Mouse (Mus musculus): ENCODE measurements at regions not wholly inside any gene's neighbourhood (a gene's known extent, or its start where the extent isn't known, plus 50 kb on each side); places are given as distances from the start of the nearest gene placed in this dataset.

DNA sequence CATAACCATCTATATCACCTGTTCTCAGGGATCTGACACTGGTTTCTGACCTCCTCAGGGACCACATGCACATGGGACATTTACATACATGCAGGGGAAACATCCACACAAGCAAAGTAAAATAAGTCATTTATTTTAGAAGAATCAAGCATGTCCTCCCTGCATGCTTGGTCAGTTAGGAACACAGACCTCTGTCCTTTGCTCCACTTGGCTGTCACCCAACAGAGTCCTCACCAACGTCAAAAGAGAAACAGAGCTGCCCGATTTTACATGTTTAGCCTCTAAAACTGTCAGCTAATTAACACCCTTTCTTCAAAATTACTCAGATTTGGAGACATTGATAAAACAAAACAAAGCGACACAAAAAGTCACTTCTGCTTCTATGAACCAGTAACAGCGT lies 176.4 kb upstream of the Gm15217 start:
- Histone ChIP-seq H3K9ac (ENCODE audit: insufficient read depth, low read depth, low read length, poor library complexity, severe bottlenecking) (no peak overlapping the region), H3K27ac (ENCODE audit: insufficient read depth, low read depth, low read length, poor library complexity, severe bottlenecking) (no peak overlapping the region), H3K36me3 (ENCODE audit: control insufficient read depth, insufficient read depth, low read length, poor library complexity, severe bottlenecking) (no peaks in the 10 kb centered on the region), H3K4me1 (ENCODE audit: control insufficient read depth in 2 of 2, insufficient read depth in 2 of 2, low read length in 2 of 2, poor library complexity in 1 of 2) (no peaks in the 10 kb centered on the region), H3K9me3 (ENCODE audit: control insufficient read depth, insufficient read depth, low read depth, low read length) (no peaks in the 10 kb centered on the region), H3K4me3 (ENCODE audit: insufficient read depth in 1 of 2, low read depth in 1 of 2, low read length in 2 of 2, poor library complexity in 1 of 2, severe bottlenecking in 1 of 2) (no peak overlapping the region)
- in situ Hi-C loops (cut with MboI; ENCODE audit: low sequenced_read_pairs in 2 of 2, unreplicated experiment in 2 of 2), result no loop called here
- TF ChIP-seq HCFC1 (IDR thresholded peaks at IDR 0.05; ENCODE audit: borderline replicate concordance, insufficient read depth, low read length), result no peak
- TF ChIP-seq ZNF384 (IDR thresholded peaks at IDR 0.05; ENCODE audit: low read depth, low read length), result no peak
- no peak for TF ChIP-seq ZC3H11A (IDR thresholded peaks at IDR 0.05; ENCODE audit: borderline replicate concordance, low read depth, low read length)
- TF ChIP-seq CHD2 (IDR thresholded peaks at IDR 0.05; ENCODE audit: low read depth, low read length), result no peak
- TF ChIP-seq MAFK (IDR thresholded peaks at IDR 0.05; ENCODE audit: insufficient read depth, low read depth, low read length), result no peak
- DNase-seq (ENCODE audit: low read depth, low spot score), result no peak

DNA sequence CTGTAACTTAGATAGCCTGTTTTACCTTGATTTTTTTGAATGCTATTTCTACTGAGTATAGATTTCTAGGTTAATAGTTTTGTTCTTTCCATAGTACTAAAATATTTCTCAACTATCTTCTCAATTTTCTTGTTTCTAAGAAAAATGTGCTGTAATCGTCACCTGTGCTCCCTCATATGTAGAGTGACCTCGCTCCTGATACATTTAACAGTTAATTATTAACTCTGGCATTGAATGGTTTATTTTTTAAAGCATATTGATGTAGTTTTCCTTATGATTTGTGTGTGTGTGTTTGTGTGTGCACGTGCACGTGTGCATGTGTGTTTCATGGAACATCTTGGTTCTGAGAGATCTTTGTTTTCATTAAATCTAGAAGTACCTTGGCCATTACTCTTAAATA lies 158.7 kb upstream of the Gm15217 start:
- DNase-seq (ENCODE audit: low read depth, low spot score), result no peak
- no peaks in the 10 kb centered on the region for H3K9me3 ChIP-seq (ENCODE audit: control insufficient read depth, insufficient read depth, low read depth, low read length)
- in situ Hi-C loops (cut with MboI; ENCODE audit: low sequenced_read_pairs in 2 of 2, unreplicated experiment in 2 of 2), result no loop called here
- no peak overlapping the region for H3K9ac ChIP-seq (ENCODE audit: insufficient read depth, low read depth, low read length, poor library complexity, severe bottlenecking)
- H3K36me3 ChIP-seq (ENCODE audit: control insufficient read depth, insufficient read depth, low read length, poor library complexity, severe bottlenecking), result no peaks in the 10 kb centered on the region
- peaks cover 0 to 3% of the 10 kb centered on the region in 2 experiments; a peak in 1 of 4 replicates for H3K4me1 ChIP-seq (ENCODE audit: control insufficient read depth in 2 of 2, insufficient read depth in 2 of 2, low read length in 2 of 2, poor library complexity in 1 of 2)
- TF ChIP-seq HCFC1 (IDR thresholded peaks at IDR 0.05; ENCODE audit: borderline replicate concordance, insufficient read depth, low read length) (no peak), ZC3H11A (IDR thresholded peaks at IDR 0.05; ENCODE audit: borderline replicate concordance, low read depth, low read length) (no peak), CHD2 (IDR thresholded peaks at IDR 0.05; ENCODE audit: low read depth, low read length) (no peak), MAFK (IDR thresholded peaks at IDR 0.05; ENCODE audit: insufficient read depth, low read depth, low read length) (no peak), ZNF384 (IDR thresholded peaks at IDR 0.05; ENCODE audit: low read depth, low read length) (no peak)
- no peak overlapping the region for H3K27ac ChIP-seq (ENCODE audit: insufficient read depth, low read depth, low read length, poor library complexity, severe bottlenecking)
- H3K4me3 ChIP-seq (ENCODE audit: insufficient read depth in 1 of 2, low read depth in 1 of 2, low read length in 2 of 2, poor library complexity in 1 of 2, severe bottlenecking in 1 of 2), result no peak overlapping the region

DNA sequence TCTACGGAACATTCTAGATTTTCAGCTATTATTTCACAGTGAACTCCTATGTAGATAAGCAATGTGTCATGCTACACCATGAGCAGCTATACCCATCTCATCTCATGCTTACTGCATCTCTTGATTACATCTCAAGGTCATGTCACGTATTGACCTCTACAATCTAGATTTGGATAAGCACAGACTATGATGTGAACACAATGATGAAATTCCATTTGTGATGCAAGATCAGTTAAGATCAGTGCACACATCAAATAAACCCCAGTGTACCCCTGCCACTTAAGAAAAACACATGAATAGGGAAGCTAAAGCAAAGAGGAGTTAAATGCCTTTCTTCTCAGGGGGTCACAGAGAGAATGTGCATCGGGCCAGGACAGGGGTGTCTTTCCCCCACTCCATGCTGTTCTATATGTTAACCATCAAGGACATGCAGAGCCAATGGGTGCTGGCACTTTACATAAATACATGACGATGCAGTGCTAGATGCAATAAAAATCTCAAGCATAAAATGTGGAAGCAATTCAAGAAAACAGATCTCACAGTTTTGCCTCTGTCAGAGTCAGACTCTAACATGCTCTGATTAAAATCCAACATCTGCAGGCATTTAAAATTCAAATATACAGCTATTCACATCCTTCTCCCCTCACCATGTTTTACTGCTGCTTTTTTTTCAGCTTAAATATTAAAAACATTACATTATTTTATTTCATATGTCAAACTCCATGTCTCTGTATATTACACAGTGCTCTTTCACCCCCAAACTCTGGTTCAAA lies 157.1 kb upstream of the Gm15217 start:
- DNase-seq (ENCODE audit: low read depth, low spot score), result no peak
- no peak overlapping the region for H3K4me3 ChIP-seq (ENCODE audit: insufficient read depth in 1 of 2, low read depth in 1 of 2, low read length in 2 of 2, poor library complexity in 1 of 2, severe bottlenecking in 1 of 2)
- H3K36me3 ChIP-seq (ENCODE audit: control insufficient read depth, insufficient read depth, low read length, poor library complexity, severe bottlenecking), result no peaks in the 10 kb centered on the region
- no peak for TF ChIP-seq CHD2 (IDR thresholded peaks at IDR 0.05; ENCODE audit: low read depth, low read length)
- TF ChIP-seq ZNF384 (IDR thresholded peaks at IDR 0.05; ENCODE audit: low read depth, low read length), result no peak
- no peak for TF ChIP-seq HCFC1 (IDR thresholded peaks at IDR 0.05; ENCODE audit: borderline replicate concordance, insufficient read depth, low read length)
- no peak for TF ChIP-seq MAFK (IDR thresholded peaks at IDR 0.05; ENCODE audit: insufficient read depth, low read depth, low read length)
- TF ChIP-seq ZC3H11A (IDR thresholded peaks at IDR 0.05; ENCODE audit: borderline replicate concordance, low read depth, low read length), result no peak
- no peaks in the 10 kb centered on the region for H3K9me3 ChIP-seq (ENCODE audit: control insufficient read depth, insufficient read depth, low read depth, low read length)
- peaks cover 0 to 3% of the 10 kb centered on the region in 2 experiments; a peak in 1 of 4 replicates for H3K4me1 ChIP-seq (ENCODE audit: control insufficient read depth in 2 of 2, insufficient read depth in 2 of 2, low read length in 2 of 2, poor library complexity in 1 of 2)
- H3K9ac ChIP-seq (ENCODE audit: insufficient read depth, low read depth, low read length, poor library complexity, severe bottlenecking), result no peak overlapping the region
- in situ Hi-C loops (cut with MboI; ENCODE audit: low sequenced_read_pairs in 2 of 2, unreplicated experiment in 2 of 2), result no loop called here
- no peak overlapping the region for H3K27ac ChIP-seq (ENCODE audit: insufficient read depth, low read depth, low read length, poor library complexity, severe bottlenecking)

DNA sequence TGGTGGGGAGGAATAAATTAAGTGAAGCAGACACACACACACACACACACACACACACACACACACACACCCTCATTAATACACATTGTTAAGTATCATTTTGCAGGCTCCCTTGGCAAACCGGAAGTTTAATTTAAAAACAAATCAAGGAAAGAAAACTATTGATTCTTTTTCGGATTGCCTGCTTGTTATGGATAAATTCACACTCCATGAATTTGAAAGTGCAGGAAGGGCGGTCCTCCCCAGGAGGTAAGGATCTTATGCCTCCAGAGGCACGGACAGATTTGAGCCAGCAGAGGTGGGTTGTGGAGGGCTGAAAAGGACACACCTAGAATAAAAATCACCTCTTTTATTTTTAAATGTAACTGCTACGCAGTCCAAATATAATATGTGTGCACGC lies 156.2 kb upstream of the Gm15217 start:
- in situ Hi-C loops (cut with MboI; ENCODE audit: low sequenced_read_pairs in 2 of 2, unreplicated experiment in 2 of 2), result no loop called here
- no peak overlapping the region for H3K4me3 ChIP-seq (ENCODE audit: insufficient read depth in 1 of 2, low read depth in 1 of 2, low read length in 2 of 2, poor library complexity in 1 of 2, severe bottlenecking in 1 of 2)
- H3K9me3 ChIP-seq (ENCODE audit: control insufficient read depth, insufficient read depth, low read depth, low read length), result no peaks in the 10 kb centered on the region
- no peak for TF ChIP-seq ZNF384 (IDR thresholded peaks at IDR 0.05; ENCODE audit: low read depth, low read length)
- TF ChIP-seq CHD2 (IDR thresholded peaks at IDR 0.05; ENCODE audit: low read depth, low read length), result no peak
- no peak for TF ChIP-seq HCFC1 (IDR thresholded peaks at IDR 0.05; ENCODE audit: borderline replicate concordance, insufficient read depth, low read length)
- TF ChIP-seq MAFK (IDR thresholded peaks at IDR 0.05; ENCODE audit: insufficient read depth, low read depth, low read length), result no peak
- no peak for TF ChIP-seq ZC3H11A (IDR thresholded peaks at IDR 0.05; ENCODE audit: borderline replicate concordance, low read depth, low read length)
- no peak overlapping the region for H3K27ac ChIP-seq (ENCODE audit: insufficient read depth, low read depth, low read length, poor library complexity, severe bottlenecking)
- peaks cover 0 to 3% of the 10 kb centered on the region in 2 experiments; a peak in 1 of 4 replicates for H3K4me1 ChIP-seq (ENCODE audit: control insufficient read depth in 2 of 2, insufficient read depth in 2 of 2, low read length in 2 of 2, poor library complexity in 1 of 2)
- peak; percentile 7 for DNase-seq (ENCODE audit: low read depth, low spot score)
- H3K9ac ChIP-seq (ENCODE audit: insufficient read depth, low read depth, low read length, poor library complexity, severe bottlenecking), result no peak overlapping the region
- H3K36me3 ChIP-seq (ENCODE audit: control insufficient read depth, insufficient read depth, low read length, poor library complexity, severe bottlenecking), result no peaks in the 10 kb centered on the region

Data from ES-E14 (cell line).